In genomic region chr14:13037426-13037825, GRCm38 (mm10) we compare ENCODE assay signal across 26 mouse cellular contexts.
DNase-seq lines count a peak whose midpoint lies in the region; ATAC-seq and TF ChIP-seq lines count a peak whose summit lies in the region.
"Had no signal": no experiment of that assay in that cellular context is flagged by ENCODE, and none has a peak within 500 bp of the region (broad histone marks: within the 10 kb centered on the region; RNA-seq: fewer than 3 reads in every experiment).

No protein-coding gene starts in this region.

- ATAC-seq in frontal cortex, adult (ENCODE audit: low TSS enrichment), result peak; percentile 99
- ATAC-seq: activated CD4-positive, CD25-positive, alpha-beta regulatory T cell, adult 4 months; forebrain, embryonic 15.5 days; inflammation-experienced regulatory T-cells, adult 6 months; midbrain, embryonic 13.5 days had no signal

- no peak for DNase-seq in frontal cortex, postnatal 10 days (ENCODE audit: low spot score in 2 of 2)
- peak; percentile 58 for DNase-seq in right cerebral cortex, adult 18-20 months
- DNase-seq in right cerebral cortex, postnatal 14 days, result no peak
- peak in 1 of 2 experiments; percentile 20 for DNase-seq in left cerebral cortex, adult 2 months (ENCODE audit: extremely low spot score in 1 of 2, low spot score in 2 of 2)
- peak; percentile 19 to 57 for DNase-seq in right cerebral cortex, postnatal 36 days (ENCODE audit: low spot score in 2 of 2)
- DNase-seq in spleen, postnatal 4 days (ENCODE audit: low spot score in 2 of 2), result no peak
- DNase-seq in thymus, postnatal 10 days (ENCODE audit: low spot score in 2 of 2), result no peak
- DNase-seq: adrenal gland, postnatal 10 days; cerebellum, adult 8-10 months; gastrocnemius, adult 2 months; heart, postnatal 4 days; kidney, adult 2 months; lung, embryonic 14.5 days; lung, postnatal 36 days; thymus, postnatal 25 days had no signal

- intact Hi-C loops in left cerebral cortex, adult 2 months (cut with DNase I), result loop anchor here (1.0 to 10.0 kb wide), 5 partner anchors 15 to 463 kb away; partner anchors contain the start of gene Cadps

- H3K4me3 ChIP-seq in left cerebral cortex, adult 2 months, result no peak overlapping the region
- H3K4me3 ChIP-seq: embryonic facial prominence, embryonic 15.5 days; forebrain, embryonic 15.5 days; gastrocnemius, adult 2 months; limb, embryonic 15.5 days; megakaryocyte, embryonic 14.5 days; midbrain, embryonic 13.5 days had no signal

- H3K27ac ChIP-seq in left cerebral cortex, adult 2 months, result peak overlapping the region; percentile 82
- H3K27ac ChIP-seq: embryonic facial prominence, embryonic 15.5 days; forebrain, embryonic 15.5 days; gastrocnemius, adult 2 months; hindbrain, embryonic 14.5 days; kidney, postnatal 0 days; limb, embryonic 15.5 days; liver, embryonic 14.5 days; midbrain, embryonic 13.5 days had no signal

- TF ChIP-seq CTCF in left cerebral cortex, adult 2 months (IDR thresholded peaks at IDR 0.05), result no peak

Comparison
In these comparisons a context has a peak if more than half of its experiments do, and no peak if none do; other contexts are left out.
1. DNase-seq: peak in right cerebral cortex, adult 18-20 months (single experiment) and right cerebral cortex, postnatal 36 days (2 of 2); none in frontal cortex, postnatal 10 days (0 of 2), right cerebral cortex, postnatal 14 days (single experiment), spleen, postnatal 4 days (0 of 2) and thymus, postnatal 10 days (0 of 2).